Mouse (Mus musculus): ENCODE data around the gene Dhrs13.
"Not testable (repeated sequence)": the region's sequence is repeated elsewhere in the genome, so short reads cannot be mapped to it uniquely, and the experiment has no call there.

Gene Dhrs13

GRCm38 (mm10) chr11:78031947-78032808 lies at the start of gene Dhrs13:
Gene Dhrs13, plus strand, starts transcription at chr11:78032280.
- DNase-seq = peak; percentile 90

GRCm38 (mm10) chr11:77982441-77982905 lies 49.6 kb upstream of the Dhrs13 start, which contains the start of gene Phf12:
Gene Phf12, plus strand, starts transcription at chr11:77982754.
- peak; percentile 100 for DNase-seq

DNA sequence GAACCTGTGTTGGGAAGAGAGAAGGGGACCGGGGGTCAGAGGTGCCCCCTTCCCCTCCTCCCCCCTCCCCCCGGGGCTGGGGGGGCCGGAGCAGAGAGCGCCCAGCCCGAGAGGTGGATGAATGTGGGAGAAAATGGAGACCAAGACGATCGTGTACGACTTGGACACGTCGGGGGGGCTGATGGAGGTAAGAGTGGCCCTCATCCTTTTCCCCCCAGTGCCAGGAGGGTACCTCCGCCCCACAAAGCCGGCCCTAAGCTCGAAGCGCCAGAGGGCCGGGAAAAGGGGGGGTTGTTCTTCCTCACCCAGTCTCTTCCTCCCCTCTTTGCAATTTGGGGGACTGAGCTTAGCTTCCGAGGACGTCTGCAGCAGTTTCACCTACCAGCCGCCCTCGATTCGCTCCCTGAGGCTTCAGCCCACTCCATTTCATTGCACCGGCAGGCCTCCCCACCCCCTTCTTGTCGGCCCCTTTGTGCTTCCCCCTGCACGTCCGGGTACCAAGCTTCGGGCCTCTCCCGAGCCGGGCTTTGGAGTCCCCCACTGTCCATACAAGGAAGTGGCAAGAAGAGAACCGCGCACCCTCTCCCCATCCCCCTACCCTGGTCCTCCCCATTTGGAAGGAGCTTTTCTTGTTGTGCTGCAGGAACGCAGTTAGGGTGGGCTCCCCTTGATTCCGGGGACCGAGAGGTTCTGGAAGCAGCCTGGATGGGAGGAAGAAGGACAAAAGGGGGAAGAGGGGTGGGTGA lies 48.7 kb upstream of the Dhrs13 start:
- DNase-seq = peak; percentile 72

- DNase-seq = peak; percentile 59
These were observed 47.9 kb upstream of the Dhrs13 start for GRCm38 (mm10) chr11:77983937-77984835.

DNA sequence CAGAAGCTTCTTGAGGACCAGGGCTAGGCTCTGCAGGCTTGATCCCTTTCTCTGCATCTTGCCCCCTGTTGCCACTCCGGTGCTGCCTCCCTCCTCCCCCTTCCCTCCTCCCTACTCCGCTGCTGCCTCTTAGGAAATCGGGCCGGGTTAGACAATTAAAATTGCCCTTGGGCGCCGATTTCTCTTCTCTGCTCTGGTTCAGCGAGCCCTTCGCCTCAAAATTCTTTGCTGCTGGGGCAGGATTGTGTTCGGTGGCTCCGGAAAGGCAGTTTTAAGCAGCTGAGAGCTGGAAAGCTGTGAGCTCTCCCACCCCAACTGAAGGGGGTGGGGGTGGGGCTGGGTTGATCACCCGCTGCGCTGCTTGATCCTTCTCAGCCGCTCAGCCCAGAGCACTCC lies 47.2 kb upstream of the Dhrs13 start:
- DNase-seq = no peak

- DNase-seq = no peak
These were observed 46.5 kb upstream of the Dhrs13 start for GRCm38 (mm10) chr11:77985541-77986065.

DNA sequence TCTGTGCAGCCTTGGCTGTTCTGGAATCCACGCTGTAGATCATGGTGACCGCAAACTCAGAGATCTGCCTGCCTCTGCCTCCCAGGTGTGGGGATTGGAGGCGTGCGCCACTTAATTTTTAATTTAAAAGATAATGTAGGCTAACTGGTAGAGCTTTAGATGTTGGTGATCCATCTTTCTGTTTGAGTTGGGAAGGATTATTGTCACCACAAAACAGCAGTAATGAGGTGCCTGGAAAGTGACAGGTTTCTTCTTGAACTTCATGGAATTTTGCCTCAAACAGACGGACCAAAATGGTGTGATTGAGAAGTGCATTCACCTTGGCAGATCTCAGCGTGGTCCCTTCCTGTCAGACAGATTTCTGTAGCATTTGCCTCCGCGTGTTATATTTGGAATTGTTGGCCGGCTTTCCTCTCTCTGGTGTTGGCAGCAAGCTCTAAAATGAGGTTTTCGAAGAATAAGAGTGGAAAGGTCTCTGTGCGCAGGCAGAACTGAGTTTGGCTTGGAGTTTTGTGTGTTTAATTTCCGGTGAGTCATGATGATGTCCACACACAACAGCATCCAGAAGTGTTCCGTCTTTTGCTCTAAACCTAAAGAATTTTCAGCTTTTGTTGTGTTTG lies 42.9 kb upstream of the Dhrs13 start:
- no peak for DNase-seq

GRCm38 (mm10) chr11:77995556-77995955 lies 36.5 kb upstream of the Dhrs13 start:
- DNase-seq = no peak

GRCm38 (mm10) chr11:78006446-78006845 lies 25.6 kb upstream of the Dhrs13 start:
- DNase-seq = no peak

- DNase-seq = no peak
These were observed 12.4 kb upstream of the Dhrs13 start for GRCm38 (mm10) chr11:78019676-78020075.

GRCm38 (mm10) chr11:78023607-78024006 lies 8.5 kb upstream of the Dhrs13 start:
- no peak for DNase-seq

DNA sequence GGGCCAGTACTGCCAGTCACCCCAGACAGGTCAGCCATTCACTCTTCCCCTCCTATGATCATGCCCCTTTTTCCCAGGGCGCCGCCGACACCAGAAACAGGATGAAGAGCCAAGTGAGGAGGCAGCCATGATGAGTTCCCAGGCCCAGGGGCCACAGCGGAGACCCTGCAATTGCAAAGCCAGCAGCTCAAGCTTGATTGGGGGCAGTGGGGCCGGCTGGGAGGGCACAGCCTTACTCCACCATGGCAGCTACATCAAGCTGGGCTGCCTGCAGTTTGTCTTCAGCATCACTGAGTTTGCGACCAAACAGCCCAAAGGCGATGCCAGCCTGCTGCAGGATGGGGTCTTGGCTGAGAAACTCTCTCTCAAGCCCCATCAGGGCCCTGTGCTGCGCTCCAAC lies 2.8 kb upstream of the Dhrs13 start:
- no peak for DNase-seq

- no peak for DNase-seq
These were observed 1.5 kb upstream of the Dhrs13 start for GRCm38 (mm10) chr11:78030600-78030999.

DNA sequence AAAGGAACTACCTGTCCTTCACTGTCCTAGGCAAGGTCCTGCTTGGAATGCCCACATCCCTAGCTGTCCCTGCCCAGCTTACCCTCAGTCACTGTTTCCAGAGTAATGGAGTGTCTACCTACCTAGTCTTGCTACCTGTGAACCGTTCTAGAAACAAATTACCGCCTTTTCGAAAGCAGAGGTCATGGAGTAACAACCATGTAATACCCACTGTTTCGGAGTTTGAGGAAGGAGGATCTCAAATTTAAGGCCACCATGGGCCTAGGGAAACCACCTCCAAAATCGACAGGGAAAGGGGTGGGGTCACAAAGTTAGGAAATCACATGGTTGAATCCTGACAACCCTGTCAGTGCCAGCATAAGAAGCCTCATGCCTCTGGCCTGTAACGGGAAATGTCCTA lies 691 bp upstream of the Dhrs13 start:
- DNase-seq = no peak

DNA sequence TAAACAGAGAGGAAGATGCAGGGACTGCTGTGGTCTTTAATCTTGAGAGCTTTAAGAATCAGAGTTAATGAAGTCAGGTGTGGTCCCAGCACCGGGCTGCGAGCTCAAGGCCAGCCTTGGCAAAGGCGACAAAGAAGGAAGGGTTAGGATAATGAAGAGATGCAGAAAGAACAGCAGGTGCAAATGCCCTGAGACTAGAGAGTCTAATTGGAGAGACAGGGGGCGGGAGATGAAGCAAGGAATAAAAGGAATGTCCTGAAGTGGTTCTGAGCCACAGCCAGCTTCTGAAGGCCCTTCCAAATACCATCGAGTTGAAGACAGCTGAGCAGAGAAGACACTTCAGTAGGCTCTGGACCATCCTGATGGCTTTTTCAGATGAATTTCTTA lies 722 bp downstream of the Dhrs13 start:
- DNase-seq = no peak

- no peak for DNase-seq
These were observed 2.0 kb downstream of the Dhrs13 start for GRCm38 (mm10) chr11:78033931-78034617.

GRCm38 (mm10) chr11:78036791-78037190 lies 4.7 kb downstream of the Dhrs13 start:
- no peak for DNase-seq

- no peak for DNase-seq
These were observed 6.0 kb downstream of the Dhrs13 start, which contains the start of gene Flot2 for GRCm38 (mm10) chr11:78037831-78038752. Gene Flot2, plus strand, starts transcription at chr11:78037931.

DNA sequence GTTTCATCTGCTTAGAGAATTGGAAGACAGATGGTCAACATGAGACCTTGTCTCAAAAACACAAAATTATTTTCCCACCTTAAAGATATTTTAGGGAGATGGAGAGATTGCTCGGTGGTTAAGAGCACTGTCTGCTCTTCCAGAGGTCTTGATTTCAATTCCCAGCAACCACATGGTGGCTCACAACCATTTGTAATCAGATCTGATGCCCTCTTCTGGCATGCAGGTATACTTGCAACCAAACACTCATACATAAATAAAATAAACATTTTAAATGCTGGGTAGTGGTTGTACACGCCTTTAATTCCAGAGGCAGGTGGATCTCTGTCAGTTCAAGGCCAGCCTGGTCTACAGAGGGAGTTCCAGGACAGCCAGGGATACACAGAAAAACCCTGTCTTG lies 8.8 kb downstream of the Dhrs13 start:
- DNase-seq = no peak

DNA sequence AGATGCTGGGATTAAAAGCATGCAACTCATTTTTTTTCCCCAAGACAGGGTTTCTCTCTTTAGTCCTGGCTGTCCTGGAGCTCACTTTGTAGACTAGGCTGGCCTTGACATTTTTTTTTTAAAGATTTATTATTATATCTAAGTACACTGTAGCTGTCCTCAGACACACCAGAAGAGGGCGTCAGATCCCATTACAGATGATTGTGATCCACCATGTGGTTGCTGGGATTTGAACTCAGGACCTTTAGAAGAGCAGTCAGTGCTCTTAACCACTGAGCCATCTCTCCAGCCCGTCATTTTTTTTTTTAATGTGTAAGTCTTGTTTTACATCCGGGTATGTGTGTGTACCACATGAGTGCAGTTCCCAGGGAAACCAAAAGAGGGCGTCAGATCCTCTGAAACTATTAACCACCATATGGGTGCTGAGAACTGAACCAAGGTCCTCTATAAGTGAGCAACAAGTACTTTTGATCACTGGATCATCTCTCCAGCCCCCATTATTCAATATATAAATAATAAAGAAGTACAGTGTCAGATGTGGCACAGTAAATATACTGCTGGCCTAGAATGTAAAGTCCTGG lies 10.3 kb downstream of the Dhrs13 start:
- not testable (repeated sequence) for DNase-seq

Measured in layer of hippocampus, adult 9-11 months (tissue).